Comparison of ENCODE assay signal across 8 mouse cellular contexts in the genomic region with DNA sequence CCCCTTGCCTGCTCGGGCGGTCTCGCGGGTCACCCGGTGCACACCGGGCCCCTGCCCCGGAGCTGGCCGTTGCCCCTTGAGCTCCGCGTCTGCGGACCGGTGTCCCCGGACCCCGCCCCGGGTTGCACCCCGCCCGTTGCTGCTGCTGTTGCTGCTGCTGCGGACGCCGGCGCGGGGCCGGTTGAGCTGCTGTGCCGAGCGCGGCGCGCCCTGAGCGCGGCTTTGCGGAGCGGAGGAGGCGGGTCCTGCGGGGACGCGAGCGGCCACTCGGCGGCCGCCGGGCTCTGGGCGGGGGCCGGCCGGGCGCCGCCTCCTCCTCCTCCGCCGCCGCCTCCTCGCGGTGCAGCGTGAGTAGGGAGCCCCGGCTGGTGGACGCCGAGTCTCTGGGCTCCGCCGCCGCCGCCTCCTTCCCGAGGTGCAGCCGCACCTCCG. TPM values are rescaled to one million over a fixed set of nuclear protein-coding genes. Genes with fewer than 3 reads are reported as not detected.
DNase-seq lines count a peak whose midpoint lies in the region; ATAC-seq and TF ChIP-seq lines count a peak whose summit lies in the region.

No protein-coding gene starts in this region.

- peak; percentile 87 for DNase-seq in CD4-positive, CD25-positive, alpha-beta regulatory T cell, adult 2 months (ENCODE audit: low read depth, low spot score)
- peak; percentile 91 for DNase-seq in brain, adult 2 months (ENCODE audit: low read depth, low spot score)
- peak; percentile 87 to 89 for DNase-seq in heart, adult 9 months (ENCODE audit: low spot score in 2 of 2)
- DNase-seq in kidney, adult 9 months = peak; percentile 88
- peak; percentile 82 for DNase-seq in midbrain, postnatal 0 days (ENCODE audit: low spot score)
- peak; percentile 85 to 86 for DNase-seq in spleen, postnatal 10 days (ENCODE audit: low spot score in 2 of 2)

- TF ChIP-seq CTCF in midbrain, postnatal 0 days (IDR thresholded peaks at IDR 0.05) = peak; percentile 25

- peak overlapping the region; percentile 87 for H3K4me2 ChIP-seq in embryonic facial prominence, embryonic 15.5 days (replicated peaks)
- H3K4me2 ChIP-seq in limb, embryonic 15.5 days = peak overlapping the region; percentile 84
- H3K4me2 ChIP-seq in midbrain, postnatal 0 days (ENCODE audit: low read depth, low read length, poor library complexity, severe bottlenecking) = peak overlapping the region; percentile 72

- no peaks in the 10 kb centered on the region for H3K36me3 ChIP-seq in embryonic facial prominence, embryonic 15.5 days
- no peaks in the 10 kb centered on the region for H3K36me3 ChIP-seq in limb, embryonic 15.5 days
- no peaks in the 10 kb centered on the region for H3K36me3 ChIP-seq in midbrain, postnatal 0 days (ENCODE audit: insufficient read depth, low read length)

- ATAC-seq in embryonic facial prominence, embryonic 15.5 days (ENCODE audit: insufficient number of reproducible peaks, low FRiP score, low TSS enrichment, low read depth) = peak; percentile 86
- ATAC-seq in limb, embryonic 15.5 days (ENCODE audit: insufficient number of reproducible peaks, low FRiP score, low TSS enrichment, low read depth) = peak; percentile 76
- ATAC-seq in midbrain, postnatal 0 days (ENCODE audit: low FRiP score) = peak; percentile 83

- H3K9ac ChIP-seq in embryonic facial prominence, embryonic 15.5 days = peak overlapping the region; percentile 90
- H3K9ac ChIP-seq in limb, embryonic 15.5 days = peak overlapping the region; percentile 78
- peak overlapping the region; percentile 95 for H3K9ac ChIP-seq in midbrain, postnatal 0 days (replicated peaks; ENCODE audit: low read length, poor library complexity, severe bottlenecking)

- H3K4me3 ChIP-seq in embryonic facial prominence, embryonic 15.5 days (replicated peaks) = peak overlapping the region; percentile 97
- H3K4me3 ChIP-seq in limb, embryonic 15.5 days = peak overlapping the region; percentile 71
- H3K4me3 ChIP-seq in midbrain, postnatal 0 days (ENCODE audit: low read depth, low read length) = peak overlapping the region; percentile 96

- H3K27ac ChIP-seq in embryonic facial prominence, embryonic 15.5 days (replicated peaks) = peak overlapping the region; percentile 99
- H3K27ac ChIP-seq in limb, embryonic 15.5 days = peak overlapping the region; percentile 98
- peak overlapping the region; percentile 99 for H3K27ac ChIP-seq in midbrain, postnatal 0 days (ENCODE audit: low read depth, low read length)

- WGBS in embryonic facial prominence, embryonic 15.5 days = under 1% methylated on average over 35 of the region's 62 CpGs
- WGBS in limb, embryonic 15.5 days = under 1% methylated on average over 45 of the region's 62 CpGs
- 1% methylated on average over 40 of the region's 62 CpGs for WGBS in midbrain, postnatal 0 days

- H3K9me3 ChIP-seq in embryonic facial prominence, embryonic 15.5 days (replicated peaks) = no peaks in the 10 kb centered on the region
- no peaks in the 10 kb centered on the region for H3K9me3 ChIP-seq in limb, embryonic 15.5 days
- H3K9me3 ChIP-seq in midbrain, postnatal 0 days (ENCODE audit: low read length) = no peaks in the 10 kb centered on the region

- no peaks in the 10 kb centered on the region for H3K27me3 ChIP-seq in embryonic facial prominence, embryonic 15.5 days
- H3K27me3 ChIP-seq in limb, embryonic 15.5 days = no peaks in the 10 kb centered on the region
- H3K27me3 ChIP-seq in midbrain, postnatal 0 days (ENCODE audit: insufficient read depth, low read length) = no peaks in the 10 kb centered on the region

- peaks cover 13% of the 10 kb centered on the region for H3K4me1 ChIP-seq in embryonic facial prominence, embryonic 15.5 days
- H3K4me1 ChIP-seq in limb, embryonic 15.5 days = peaks cover 7% of the 10 kb centered on the region; the same call in 1 of the 2 replicates
- H3K4me1 ChIP-seq in midbrain, postnatal 0 days (ENCODE audit: insufficient read depth, low read length) = no peaks in the 10 kb centered on the region; the same call in 1 of the 2 replicates

RNA-seq across cellular contexts. Expression of a gene that starts 0.6 kb away (rescaled TPM):
- 116 and 122 TPM in 2 replicates for polyA plus RNA-seq in embryonic facial prominence, embryonic 15.5 days (2015; fragmentation: Nextera tagmentation; extraction: Ambion mirVana)
- 132 and 139 TPM in 2 replicates for polyA plus RNA-seq in limb, embryonic 15.5 days (2015; fragmentation: Nextera tagmentation; extraction: Ambion mirVana)
- total RNA-seq in midbrain, postnatal 0 days (2014; rRNA removed) = 189 and 224 TPM in 2 replicates
- 275 and 299 TPM in 2 replicates for polyA plus RNA-seq in midbrain, postnatal 0 days (2015; fragmentation: Nextera tagmentation; extraction: Ambion mirVana)

Comparison
In these comparisons a context has a peak if more than half of its experiments do, and no peak if none do; other contexts are left out.
1. Peak in every context shown above with its lines: DNase-seq, ATAC-seq, H3K4me3 ChIP-seq and H3K27ac ChIP-seq.